Mouse (Mus musculus) adrenal gland, adult 2 months (tissue): ENCODE measurements around the gene Sh3yl1. TPM values are rescaled to one million over a fixed set of nuclear protein-coding genes. Genes with fewer than 3 reads are reported as not detected.

Experiments
- DNase-seq: peaks from one replicate; pipeline ENCODE4 v3.0.0; 2021
- polyA plus RNA-seq: library from polyadenylated mRNA; depleted of rRNA; stranded (reverse); fragments of >200 nt; gene quantifications from 2 replicates; pipeline ENCODE4 v1.2.3, GENCODE M21; 2012; rRNA removed
- total RNA-seq, 2 experiments: library from RNA; stranded (reverse); gene quantifications; 2 replicates each; pipeline ENCODE4 v1.2.3; 2021

Sh3yl1 gene
- total and polyA plus RNA-seq, 3 experiments: 0.13 to 3.9 (median 2.8) TPM

GRCm38 (mm10) chr12:30944197-30944596 lies 32.7 kb downstream of the Sh3yl1 start:
- no peak for DNase-seq

- no peak for DNase-seq
These were observed 59.2 kb downstream of the Sh3yl1 start for GRCm38 (mm10) chr12:30970700-30971099.

- DNase-seq: no peak
These were observed 92.3 kb downstream of the Sh3yl1 start for GRCm38 (mm10) chr12:31003795-31004194.

GRCm38 (mm10) chr12:31005010-31005409 lies 93.5 kb downstream of the Sh3yl1 start:
- DNase-seq: peak; percentile 63

GRCm38 (mm10) chr12:31008171-31008570 lies 96.7 kb downstream of the Sh3yl1 start:
- DNase-seq: peak; percentile 22

Other genes starting within 250 kb of the Sh3yl1 start
- under 1 TPM in 1 of 2 experiments, not detected in 1; 0.24 TPM for gene Alkal2, start 27.3 kb upstream of the Sh3yl1 start, total RNA-seq
- 0.33 and 0.85 TPM in 2 replicates for gene Alkal2, start 27.3 kb upstream of the Sh3yl1 start, polyA plus RNA-seq
- 10 to 100 TPM; 51.4 to 56.8 TPM for gene Acp1, start 79 bp upstream of the Sh3yl1 start, total RNA-seq
- 2.5 and 6.5 TPM in 2 replicates for gene Acp1, start 79 bp upstream of the Sh3yl1 start, polyA plus RNA-seq
- under 1 TPM; 0.55 to 0.93 TPM for gene Fam110c, start 162.2 kb downstream of the Sh3yl1 start, total RNA-seq
- gene Fam110c, start 162.2 kb downstream of the Sh3yl1 start, polyA plus RNA-seq: 0.47 and 0.58 TPM in 2 replicates